Mouse (Mus musculus) right cerebral cortex, postnatal 4 days (tissue): ENCODE measurements around the gene Scgb1b10.
"Not testable (repeated sequence)": the region's sequence is repeated elsewhere in the genome, so short reads cannot be mapped to it uniquely, and the experiment has no call there.

Experiments
- DNase-seq: peaks from one replicate; pipeline ENCODE4 v3.0.0-alpha.2; 2022

Scgb1b10 gene

DNA sequence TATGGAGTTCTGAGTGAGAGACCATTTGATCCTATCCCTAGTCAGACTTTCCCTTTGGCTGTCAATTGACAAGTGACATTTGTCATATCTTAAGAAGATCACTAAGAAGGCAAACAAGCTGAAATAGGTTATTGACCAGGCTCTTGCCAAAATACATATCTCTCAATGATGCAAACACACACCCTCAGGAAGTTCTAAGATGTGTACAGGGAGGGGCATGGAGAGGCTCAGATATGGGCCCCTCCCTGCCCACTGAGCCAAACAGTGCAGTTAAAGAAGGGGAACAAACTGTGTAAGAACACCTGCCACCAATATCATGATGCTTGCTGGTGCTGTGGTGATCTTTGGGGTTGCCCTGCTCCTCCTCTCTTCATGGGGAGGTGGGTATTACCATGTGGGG is at the start of gene Scgb1b10:
Gene Scgb1b10, plus strand, starts transcription at position 301 of the 400 bp plus-strand sequence.
- DNase-seq: not testable (repeated sequence)
